Mouse (Mus musculus) embryonic facial prominence, embryonic 14.5 days (tissue): ENCODE data around the gene Ly6c2. TPM values are rescaled to one million over a fixed set of nuclear protein-coding genes. Genes with fewer than 3 reads are reported as not detected.
"Not testable (repeated sequence)": the region's sequence is repeated elsewhere in the genome, so short reads cannot be mapped to it uniquely, and the experiment has no call there.

Source experiments
- ATAC-seq: fragments of 200-750 bp; cut with Nextera tagmentation; 2 replicates; pipeline ENCODE4 v1.8.0; 2017; ENCODE audit warnings: low read depth, moderate number of reproducible peaks, moderate TSS enrichment
- DNase-seq: peaks from one replicate; pipeline ENCODE4 v3.0.0-alpha.2; 2015; ENCODE audit warnings: low spot score
- H3K27ac ChIP-seq: fragments of 300-500 bp; sonication (generic); replicated peaks from 2 replicates; pipeline ENCODE4 v1.5.1; 2014; ENCODE audit warnings: low read depth, mild to moderate bottlenecking, low read length, moderate library complexity
- H3K27me3 ChIP-seq: fragments of 300-500 bp; sonication (generic); replicated peaks from 2 replicates; pipeline ENCODE4 v1.6.1; 2014; ENCODE audit warnings: low read length; ENCODE audit not compliant: control insufficient read depth, insufficient read depth
- H3K36me3 ChIP-seq: fragments of 300-500 bp; sonication (generic); 2 replicates; pipeline ENCODE4 v1.6.1; 2014; ENCODE audit warnings: low read length, mixed read lengths; ENCODE audit not compliant: control insufficient read depth, insufficient read depth
- H3K4me1 ChIP-seq: fragments of 300-500 bp; sonication (generic); 2 replicates; pipeline ENCODE4 v1.6.1; 2014; ENCODE audit warnings: antibody characterized with exemption, low read length; ENCODE audit not compliant: control insufficient read depth, insufficient read depth
- H3K4me2 ChIP-seq: fragments of 300-500 bp; sonication (generic); 2 replicates; pipeline ENCODE4 v1.6.1; 2014; ENCODE audit warnings: low read depth, mild to moderate bottlenecking, low read length, moderate library complexity, mixed read lengths
- H3K4me3 ChIP-seq: fragments of 300-500 bp; sonication (generic); 2 replicates; pipeline ENCODE4 v1.5.1; 2014; ENCODE audit warnings: low read depth, mild to moderate bottlenecking, low read length
- H3K9ac ChIP-seq: fragments of 300-500 bp; sonication (generic); 2 replicates; pipeline ENCODE4 v1.6.1; 2014; ENCODE audit warnings: low read depth, mild to moderate bottlenecking, low read length, moderate library complexity, mixed read lengths
- H3K9me3 ChIP-seq: fragments of 300-500 bp; sonication (generic); 2 replicates; pipeline ENCODE4 v1.6.1; 2016; ENCODE audit warnings: low read length; ENCODE audit not compliant: control insufficient read depth
- whole genome bisulfite sequencing: fragments of 180-500 bp; shearing (Covaris S2); extraction: QIAGEN DNeasy Blood & Tissue Kit; methylation state at CpG from one replicate; pipeline ENCODE4 v1.1.7; 2014; 5-methylcytosine and 5-hydroxymethylcytosine counted together
- polyA plus RNA-seq: library from polyadenylated mRNA; unstranded; fragments of >200 nt; fragmentation: Nextera tagmentation; extraction: Ambion mirVana; gene quantifications from 2 replicates; pipeline ENCODE4 v1.2.1, GENCODE M21; 2014

The Ly6c2 gene
- polyA plus RNA-seq, 1 experiment from 2014 or later: 1.7 TPM

DNA sequence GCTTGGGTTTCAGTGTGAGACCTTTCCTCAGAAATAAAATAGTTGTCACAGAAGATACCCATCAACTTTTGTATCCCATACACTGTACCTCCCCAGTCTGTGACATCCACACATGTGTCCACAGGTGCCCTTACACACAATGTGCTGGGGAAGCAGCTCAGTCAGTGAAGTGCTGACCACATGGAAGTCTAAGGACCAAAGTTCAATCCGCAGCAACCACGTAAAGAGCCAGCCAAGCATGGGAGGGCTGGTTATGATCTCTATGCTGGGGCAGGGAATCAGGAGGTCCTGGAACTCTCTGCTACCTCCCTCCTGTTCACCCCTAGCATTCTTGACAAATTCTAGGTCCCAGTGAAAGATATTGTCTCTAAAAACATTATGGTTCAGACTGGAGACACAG is 20.6 kb upstream of the Ly6c2 start:
- 94% methylated on average over 2 of the region's 2 CpGs for WGBS
- not testable (repeated sequence) for H3K9me3 ChIP-seq, ATAC-seq

DNA sequence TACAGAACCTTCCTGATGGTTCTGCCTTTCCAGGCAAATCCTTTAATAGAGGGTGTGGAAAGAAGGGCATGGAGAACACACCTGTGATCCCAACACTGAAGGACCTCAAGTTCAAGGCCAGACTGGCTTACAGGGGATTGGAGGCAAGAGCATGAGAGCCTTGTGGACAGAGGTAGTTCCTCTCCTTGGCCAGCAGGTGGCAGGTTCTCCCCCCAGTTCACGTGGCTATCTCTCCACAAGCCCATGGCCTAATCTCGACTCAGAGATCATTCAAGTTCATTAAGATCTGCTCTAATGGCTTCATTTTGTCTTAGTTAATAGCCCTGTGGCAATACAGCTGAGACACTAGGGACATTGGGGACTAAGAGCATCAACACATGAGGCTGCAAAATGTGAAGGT is 8.3 kb upstream of the Ly6c2 start:
- no peaks in the 10 kb centered on the region for H3K4me1 ChIP-seq
- H3K4me3 ChIP-seq: no peak overlapping the region
- 20% methylated on average over 2 of the region's 2 CpGs for WGBS
- H3K27me3 ChIP-seq: no peaks in the 10 kb centered on the region
- H3K27ac ChIP-seq: no peak overlapping the region
- H3K9ac ChIP-seq: no peak overlapping the region
- no peak overlapping the region for H3K4me2 ChIP-seq
- ATAC-seq (no peak), DNase-seq (no peak)
- H3K9me3 ChIP-seq: no peaks in the 10 kb centered on the region
- H3K36me3 ChIP-seq: no peaks in the 10 kb centered on the region

More for the DNA sequence above, 20.6 kb upstream of the Ly6c2 start:
- not testable (repeated sequence) for H3K9ac ChIP-seq, H3K4me2 ChIP-seq, H3K4me3 ChIP-seq, H3K36me3 ChIP-seq, H3K27me3 ChIP-seq, H3K27ac ChIP-seq, H3K4me1 ChIP-seq, DNase-seq

DNA sequence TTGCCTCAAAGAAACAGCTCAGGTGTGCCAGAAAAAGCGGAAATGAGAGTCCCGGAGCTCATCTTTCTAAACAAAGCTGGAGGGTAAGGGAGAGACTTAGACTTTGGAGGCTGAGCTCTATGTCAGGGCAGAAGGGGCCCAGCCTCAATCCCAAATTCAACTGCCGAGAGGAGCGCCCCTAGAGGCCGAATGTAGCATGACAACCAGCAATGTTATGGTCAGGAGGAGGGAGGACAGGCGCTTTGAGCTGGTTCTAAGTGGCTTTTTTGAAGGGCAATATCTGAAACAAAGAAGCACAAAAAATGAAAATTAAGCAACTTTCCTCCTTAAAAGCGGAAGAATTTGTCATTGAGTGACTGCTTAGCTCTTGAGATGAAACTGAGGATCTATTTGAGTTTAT is 7.0 kb upstream of the Ly6c2 start:
- 14% methylated on average over 5 of the region's 7 CpGs for WGBS
- not testable (repeated sequence) for H3K4me3 ChIP-seq, H3K4me1 ChIP-seq, ATAC-seq, H3K36me3 ChIP-seq, H3K9ac ChIP-seq, H3K4me2 ChIP-seq, DNase-seq, H3K27me3 ChIP-seq, H3K27ac ChIP-seq, H3K9me3 ChIP-seq

DNA sequence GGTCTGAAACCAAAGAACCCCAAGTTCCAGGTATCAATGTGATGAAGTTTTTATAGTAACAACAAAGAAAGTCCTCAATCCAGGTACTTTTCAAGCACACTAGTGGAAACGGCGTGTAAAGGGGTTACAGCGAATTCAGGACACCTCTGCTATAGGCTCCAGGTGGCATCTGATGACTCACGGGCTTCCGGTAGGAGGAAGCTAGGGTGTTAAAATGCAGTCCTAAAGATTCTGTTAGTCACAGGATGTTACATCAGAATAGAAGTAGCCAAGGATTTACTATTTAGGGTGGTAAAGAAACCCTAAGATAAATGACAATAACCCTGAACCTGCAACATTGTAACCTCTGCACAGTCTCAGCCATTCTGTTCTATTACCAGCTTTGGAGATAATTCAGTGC is 5.7 kb upstream of the Ly6c2 start:
- DNase-seq, H3K27me3 ChIP-seq, H3K36me3 ChIP-seq, H3K9ac ChIP-seq, H3K4me1 ChIP-seq, H3K9me3 ChIP-seq, H3K27ac ChIP-seq, H3K4me2 ChIP-seq, H3K4me3 ChIP-seq, ATAC-seq: not testable (repeated sequence)
- 91% methylated on average over 5 of the region's 5 CpGs for WGBS

DNA sequence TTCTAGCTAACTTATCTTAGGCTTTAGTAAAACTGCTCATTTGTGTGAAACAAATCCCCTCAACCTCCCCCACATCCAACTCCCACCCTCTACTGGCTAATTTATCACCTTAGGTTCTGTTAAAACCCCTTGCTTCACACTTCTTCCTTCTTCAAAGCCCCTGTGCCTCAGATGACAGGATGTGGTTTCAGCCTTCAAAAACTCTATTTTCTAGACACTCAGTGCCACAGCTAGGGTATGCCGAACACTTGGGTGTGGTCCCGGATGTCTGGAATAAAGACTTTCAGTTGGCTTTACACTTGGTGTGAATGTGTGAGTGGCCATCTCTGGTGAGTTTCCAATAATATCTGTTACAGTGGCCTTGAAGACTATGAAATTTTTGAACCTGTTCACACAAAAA is 4.8 kb upstream of the Ly6c2 start:
- no peak overlapping the region for H3K27ac ChIP-seq
- ATAC-seq: no peak
- DNase-seq: no peak
- no peaks in the 10 kb centered on the region for H3K4me1 ChIP-seq
- no peaks in the 10 kb centered on the region for H3K9me3 ChIP-seq
- no peak overlapping the region for H3K4me3 ChIP-seq
- no peak overlapping the region for H3K9ac ChIP-seq
- H3K27me3 ChIP-seq: no peaks in the 10 kb centered on the region
- H3K36me3 ChIP-seq: no peaks in the 10 kb centered on the region
- H3K4me2 ChIP-seq: no peak overlapping the region
- 80% methylated on average over 2 of the region's 2 CpGs for WGBS

DNA sequence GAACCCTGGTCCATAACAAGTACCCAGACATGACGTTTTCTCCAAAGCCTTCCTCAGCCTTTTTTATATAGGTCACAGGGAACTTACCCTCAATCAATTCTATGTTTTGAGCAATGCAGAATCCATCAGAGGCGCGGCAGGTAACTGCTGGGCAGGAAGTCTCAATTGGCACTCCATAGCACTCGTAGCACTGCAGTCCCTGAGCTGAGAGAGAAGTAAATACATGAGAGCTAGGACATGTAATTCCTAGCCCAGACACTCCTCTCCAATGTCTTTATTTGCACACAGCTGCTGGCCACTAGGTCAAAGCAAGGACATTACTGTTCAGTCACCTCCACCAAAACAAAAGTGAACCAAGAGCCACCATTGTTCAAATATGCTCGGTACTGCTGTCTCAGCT is 1.3 kb downstream of the Ly6c2 start:
- not testable (repeated sequence) for H3K4me3 ChIP-seq, H3K9ac ChIP-seq, H3K4me1 ChIP-seq, H3K36me3 ChIP-seq, H3K9me3 ChIP-seq, DNase-seq, H3K27ac ChIP-seq, ATAC-seq, H3K4me2 ChIP-seq, H3K27me3 ChIP-seq
- whole genome bisulfite sequencing: 79% methylated on average over 1 of the region's 5 CpGs

DNA sequence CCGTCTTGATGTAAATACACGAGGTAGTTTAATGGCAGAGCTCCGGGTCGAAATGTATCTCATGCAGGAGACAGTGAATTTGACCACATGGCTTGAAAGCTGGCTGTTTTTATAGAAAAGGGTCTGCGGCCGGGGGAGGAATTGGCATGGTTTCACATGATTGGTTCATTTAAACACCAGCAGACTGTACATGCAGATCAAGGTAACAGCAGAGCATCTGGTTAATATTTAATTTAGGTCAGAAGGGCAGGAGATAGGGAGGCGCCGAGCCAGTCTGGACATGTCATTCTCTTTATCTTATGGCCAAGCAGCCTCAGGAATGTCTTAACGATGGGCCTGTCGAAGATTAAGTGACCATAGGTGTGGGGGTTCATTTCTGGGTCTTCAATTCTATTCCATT is 12.5 kb downstream of the Ly6c2 start:
- H3K36me3 ChIP-seq: no peaks in the 10 kb centered on the region
- no peaks in the 10 kb centered on the region for H3K9me3 ChIP-seq
- no peaks in the 10 kb centered on the region for H3K27me3 ChIP-seq
- H3K4me1 ChIP-seq: no peaks in the 10 kb centered on the region
- no peak overlapping the region for H3K4me2 ChIP-seq
- no peak overlapping the region for H3K9ac ChIP-seq
- H3K4me3 ChIP-seq: no peak overlapping the region
- WGBS: 85% methylated on average over 10 of the region's 10 CpGs
- DNase-seq (no peak), ATAC-seq (no peak)
- no peak overlapping the region for H3K27ac ChIP-seq

DNA sequence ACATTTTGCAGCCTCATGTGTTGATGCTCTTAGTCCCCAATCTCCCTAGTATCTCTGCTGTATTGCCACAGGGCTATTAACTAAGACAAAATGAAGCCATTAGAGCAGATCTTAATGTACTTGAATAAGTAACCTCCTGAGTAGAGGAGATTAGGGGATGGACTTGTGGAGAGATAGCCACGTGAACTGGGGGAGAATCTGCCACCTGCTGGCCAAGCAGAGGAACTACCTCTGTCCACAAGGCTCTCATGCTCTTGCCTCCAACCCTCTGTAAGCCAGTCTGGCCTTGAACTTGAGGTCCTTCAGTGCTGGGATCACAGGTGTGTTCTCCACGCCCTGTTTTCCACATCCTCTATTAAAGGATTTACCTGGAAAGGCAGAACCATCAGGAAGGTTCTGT is 23.7 kb downstream of the Ly6c2 start:
- H3K27me3 ChIP-seq, DNase-seq, H3K9me3 ChIP-seq, H3K9ac ChIP-seq, H3K4me1 ChIP-seq, H3K27ac ChIP-seq, H3K4me2 ChIP-seq, H3K4me3 ChIP-seq, H3K36me3 ChIP-seq, ATAC-seq: not testable (repeated sequence)
- 11% methylated on average over 2 of the region's 2 CpGs for WGBS

DNA sequence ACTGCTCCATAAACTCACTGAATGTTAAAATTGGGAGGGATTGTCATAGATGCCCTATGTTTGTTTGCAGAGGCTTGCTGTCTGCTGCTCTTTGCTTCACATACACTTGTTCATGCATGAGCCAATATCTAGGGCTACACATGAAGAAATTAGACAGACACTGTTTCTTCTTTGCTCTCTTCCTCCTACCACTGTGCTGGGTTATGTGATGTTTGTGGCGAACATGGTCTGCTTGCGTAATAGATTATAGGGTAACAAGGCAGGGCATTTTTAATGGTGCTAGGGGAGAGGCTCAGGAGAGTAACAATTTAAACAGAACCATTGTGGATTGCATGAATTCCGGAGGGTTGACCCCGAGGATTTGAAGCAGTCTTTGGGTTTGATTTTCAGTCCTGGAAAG is 41.8 kb downstream of the Ly6c2 start:
- Histone ChIP-seq H3K4me1 (no peaks in the 10 kb centered on the region), H3K4me3 (no peak overlapping the region), H3K27me3 (no peaks in the 10 kb centered on the region), H3K4me2 (no peak overlapping the region), H3K27ac (no peak overlapping the region), H3K9ac (no peak overlapping the region), H3K9me3 (no peaks in the 10 kb centered on the region), H3K36me3 (no peaks in the 10 kb centered on the region)
- no peak for ATAC-seq
- no peak for DNase-seq
- 78% methylated on average over 4 of the region's 4 CpGs for WGBS
